Mouse (Mus musculus) small intestine, adult 2 months (tissue): Measurements from ENCODE around the gene Parpbp.

Experiments
- CTCF ChIP-seq: fragments of 200-500 bp; IDR thresholded peaks from 2 replicates; pipeline ENCODE4 v1.5.1; 2012; ENCODE audit warnings: low read depth, mild to moderate bottlenecking, control low read depth, inconsistent platforms, low read length, moderate library complexity, mixed read lengths; ENCODE audit not compliant: insufficient replicate concordance, insufficient read length; ENCODE audit errors: extremely low read depth
- POLR2A ChIP-seq: fragments of 200-500 bp; IDR thresholded peaks from 2 replicates; pipeline ENCODE4 v1.6.1; 2012; ENCODE audit warnings: low read depth, mild to moderate bottlenecking, control low read depth, inconsistent platforms, low read length, moderate library complexity

GRCm38 (mm10) chr10:88119721-88120120 lies 27.0 kb downstream of the Parpbp start:
- TF ChIP-seq POLR2A (no peak), CTCF (no peak)
